Comparison of ENCODE assay signal across 12 mouse cellular contexts in genomic region chr14:76221617-76222319, GRCm38 (mm10).
DNase-seq lines count a peak whose midpoint lies in the region; ATAC-seq and TF ChIP-seq lines count a peak whose summit lies in the region.
"Had no signal": no experiment of that assay in that cellular context is flagged by ENCODE, and none has a peak within 500 bp of the region (broad histone marks: within the 10 kb centered on the region; RNA-seq: fewer than 3 reads in every experiment).

No protein-coding gene starts in this region.

- H3K9me3 ChIP-seq in neural tube, embryonic 12.5 days, result peaks cover 4% of the 10 kb centered on the region; the same call in 1 of the 2 replicates
- H3K9me3 ChIP-seq in neural tube, embryonic 15.5 days (replicated peaks), result no peaks in the 10 kb centered on the region
- H3K9me3 ChIP-seq in liver, embryonic 11.5 days (ENCODE audit: control insufficient read depth, low read length), result no peaks in the 10 kb centered on the region

- H3K9ac ChIP-seq in neural tube, embryonic 12.5 days, result no peak overlapping the region
- H3K9ac ChIP-seq in neural tube, embryonic 15.5 days (replicated peaks), result no peak overlapping the region
- no peak overlapping the region for H3K9ac ChIP-seq in liver, embryonic 11.5 days (ENCODE audit: low read depth, low read length)
- H3K9ac ChIP-seq: embryonic facial prominence, embryonic 13.5 days; lung, embryonic 15.5 days had no signal

- H3K4me3 ChIP-seq in neural tube, embryonic 12.5 days, result no peak overlapping the region
- H3K4me3 ChIP-seq in neural tube, embryonic 15.5 days (replicated peaks), result no peak overlapping the region
- H3K4me3 ChIP-seq in liver, embryonic 11.5 days (ENCODE audit: low read depth, low read length), result no peak overlapping the region
- no peak overlapping the region for H3K4me3 ChIP-seq in testis, adult 2 months (ENCODE audit: control insufficient read depth, low read depth, low read length)
- H3K4me3 ChIP-seq: embryonic facial prominence, embryonic 13.5 days; lung, embryonic 15.5 days had no signal

- no peaks in the 10 kb centered on the region for H3K36me3 ChIP-seq in neural tube, embryonic 12.5 days
- no peaks in the 10 kb centered on the region for H3K36me3 ChIP-seq in neural tube, embryonic 15.5 days
- no peaks in the 10 kb centered on the region for H3K36me3 ChIP-seq in liver, embryonic 11.5 days (ENCODE audit: control insufficient read depth, insufficient read depth, low read length)
- no peaks in the 10 kb centered on the region for H3K36me3 ChIP-seq in testis, adult 2 months (ENCODE audit: control insufficient read depth, insufficient read depth, low read length)
- H3K36me3 ChIP-seq: embryonic facial prominence, embryonic 13.5 days; lung, embryonic 15.5 days had no signal

- 43% methylated on average over 10 of the region's 10 CpGs for WGBS in neural tube, embryonic 12.5 days
- WGBS in neural tube, embryonic 15.5 days, result 31% methylated on average over 10 of the region's 10 CpGs
- 66% methylated on average over 10 of the region's 10 CpGs for WGBS in liver, embryonic 11.5 days

- H3K4me1 ChIP-seq in neural tube, embryonic 12.5 days, result peaks cover 8% of the 10 kb centered on the region; the same call in 1 of the 2 replicates
- peaks cover 6% of the 10 kb centered on the region; the same call in 1 of the 2 replicates for H3K4me1 ChIP-seq in neural tube, embryonic 15.5 days
- H3K4me1 ChIP-seq in liver, embryonic 11.5 days (replicated peaks; ENCODE audit: control insufficient read depth, insufficient read depth, low read length), result 0 out of 2 replicates have a peak, but pooled peaks cover 5% of the 10 kb centered on the region
- H3K4me1 ChIP-seq in testis, adult 2 months (ENCODE audit: control insufficient read depth, insufficient read depth, low read length), result no peaks in the 10 kb centered on the region; the same call in 1 of the 2 replicates

- ATAC-seq in neural tube, embryonic 12.5 days (ENCODE audit: low FRiP score, low read depth), result peak; percentile 43
- no peak for ATAC-seq in neural tube, embryonic 15.5 days (ENCODE audit: low FRiP score)
- peak; percentile 74 for ATAC-seq in liver, embryonic 11.5 days (replicated peaks; ENCODE audit: low FRiP score)

- H3K27me3 ChIP-seq in neural tube, embryonic 12.5 days (replicated peaks), result no peaks in the 10 kb centered on the region
- H3K27me3 ChIP-seq in neural tube, embryonic 15.5 days (replicated peaks), result no peaks in the 10 kb centered on the region
- H3K27me3 ChIP-seq in liver, embryonic 11.5 days (replicated peaks; ENCODE audit: control insufficient read depth, insufficient read depth, low read length), result no peaks in the 10 kb centered on the region
- no peaks in the 10 kb centered on the region for H3K27me3 ChIP-seq in testis, adult 2 months (ENCODE audit: control insufficient read depth, insufficient read depth, low read length)
- H3K27me3 ChIP-seq: embryonic facial prominence, embryonic 13.5 days; lung, embryonic 15.5 days had no signal

- TF ChIP-seq CTCF in testis, adult 2 months (IDR thresholded peaks at IDR 0.05; ENCODE audit: control insufficient read depth, insufficient read depth, insufficient replicate concordance, low read depth, low read length), result no peak

- DNase-seq in adrenal gland, postnatal 10 days, result peak; percentile 7
- no peak for DNase-seq in adrenal gland, adult 18-20 months (ENCODE audit: low spot score in 2 of 2)
- no peak for DNase-seq in liver, embryonic 11.5 days (ENCODE audit: low spot score)
- no peak for DNase-seq in left cerebral cortex, postnatal 36 days (ENCODE audit: low spot score in 2 of 2)
- no peak for DNase-seq in thymus, postnatal 4 days
- DNase-seq: gastrocnemius, postnatal 14 days; layer of hippocampus, adult 9-11 months had no signal

- no peak overlapping the region for H3K27ac ChIP-seq in neural tube, embryonic 12.5 days
- H3K27ac ChIP-seq in neural tube, embryonic 15.5 days (replicated peaks), result no peak overlapping the region
- H3K27ac ChIP-seq in liver, embryonic 11.5 days (ENCODE audit: low read depth, low read length), result no peak overlapping the region
- H3K27ac ChIP-seq in testis, adult 2 months (ENCODE audit: control insufficient read depth, insufficient read depth, low read depth, low read length), result peak overlapping the region; percentile 83
- H3K27ac ChIP-seq: embryonic facial prominence, embryonic 13.5 days had no signal

- no peak for TF ChIP-seq POLR2A in testis, adult 2 months (IDR thresholded peaks at IDR 0.05; ENCODE audit: control insufficient read depth, low read depth, low read length)

- intact Hi-C loops in left cerebral cortex, postnatal 36 days (cut with DNase I), result no loop called here

- H3K4me2 ChIP-seq in neural tube, embryonic 12.5 days (replicated peaks), result no peak overlapping the region
- no peak overlapping the region for H3K4me2 ChIP-seq in neural tube, embryonic 15.5 days
- H3K4me2 ChIP-seq in liver, embryonic 11.5 days, result no peak overlapping the region
- H3K4me2 ChIP-seq: embryonic facial prominence, embryonic 13.5 days; lung, embryonic 15.5 days had no signal
